Mouse (Mus musculus) kidney, embryonic 14.5 days (tissue): ENCODE measurements around the gene Sbno2. TPM values are rescaled to one million over a fixed set of nuclear protein-coding genes. Genes with fewer than 3 reads are reported as not detected.
A peak's percentile ranks its signal among the peaks of the same experiment; 100 is the strongest.

Experiments used
- ATAC-seq: fragments of 200-750 bp; cut with Nextera tagmentation; 2 replicates; pipeline ENCODE4 v1.8.0; 2017; ENCODE audit warnings: moderate number of reproducible peaks, mild to moderate bottlenecking, moderate TSS enrichment, moderate library complexity; ENCODE audit not compliant: low FRiP score, low TSS enrichment
- H3K27ac ChIP-seq: fragments of 300-500 bp; sonication (generic); 2 replicates; pipeline ENCODE4 v1.5.1; 2014; ENCODE audit warnings: low read depth, mild to moderate bottlenecking, low read length, moderate library complexity, mixed read lengths
- H3K27me3 ChIP-seq: fragments of 300-500 bp; sonication (generic); 2 replicates; pipeline ENCODE4 v1.6.1; 2014; ENCODE audit warnings: mild to moderate bottlenecking, low read length; ENCODE audit not compliant: control insufficient read depth, insufficient read depth
- H3K36me3 ChIP-seq: fragments of 300-500 bp; sonication (generic); 2 replicates; pipeline ENCODE4 v1.6.1; 2014; ENCODE audit warnings: low read length, mixed read lengths; ENCODE audit not compliant: control insufficient read depth, insufficient read depth
- H3K4me1 ChIP-seq: fragments of 300-500 bp; sonication (generic); 2 replicates; pipeline ENCODE4 v1.6.1; 2014; ENCODE audit warnings: low read length, mixed read lengths; ENCODE audit not compliant: control insufficient read depth, insufficient read depth
- H3K4me2 ChIP-seq: fragments of 300-500 bp; sonication (generic); replicated peaks from 2 replicates; pipeline ENCODE4 v1.6.1; 2014; ENCODE audit warnings: low read depth, mild to moderate bottlenecking, low read length
- H3K4me3 ChIP-seq: fragments of 300-500 bp; sonication (generic); 2 replicates; pipeline ENCODE4 v1.5.1; 2014; ENCODE audit warnings: mild to moderate bottlenecking, low read length
- H3K9ac ChIP-seq: fragments of 300-500 bp; sonication (generic); 2 replicates; pipeline ENCODE4 v1.6.1; 2014; ENCODE audit warnings: low read depth, mild to moderate bottlenecking, low read length, moderate library complexity
- H3K9me3 ChIP-seq: fragments of 300-500 bp; sonication (generic); 2 replicates; pipeline ENCODE4 v1.6.1; 2016; ENCODE audit warnings: low read length; ENCODE audit not compliant: control insufficient read depth
- WGBS: fragments of 180-500 bp; shearing (Covaris S2); extraction: QIAGEN DNeasy Blood & Tissue Kit; methylation state at CpG from one replicate; pipeline ENCODE4 v1.1.7; 2014; 5-methylcytosine and 5-hydroxymethylcytosine counted together
- polyA plus RNA-seq: library from polyadenylated mRNA; unstranded; fragments of >200 nt; fragmentation: Nextera tagmentation; extraction: Ambion mirVana; gene quantifications from 2 replicates; pipeline ENCODE4 v1.2.1, GENCODE M21; 2014

The Sbno2 gene
- polyA plus RNA-seq, 1 experiment from 2014 or later: 14.8 TPM

DNA sequence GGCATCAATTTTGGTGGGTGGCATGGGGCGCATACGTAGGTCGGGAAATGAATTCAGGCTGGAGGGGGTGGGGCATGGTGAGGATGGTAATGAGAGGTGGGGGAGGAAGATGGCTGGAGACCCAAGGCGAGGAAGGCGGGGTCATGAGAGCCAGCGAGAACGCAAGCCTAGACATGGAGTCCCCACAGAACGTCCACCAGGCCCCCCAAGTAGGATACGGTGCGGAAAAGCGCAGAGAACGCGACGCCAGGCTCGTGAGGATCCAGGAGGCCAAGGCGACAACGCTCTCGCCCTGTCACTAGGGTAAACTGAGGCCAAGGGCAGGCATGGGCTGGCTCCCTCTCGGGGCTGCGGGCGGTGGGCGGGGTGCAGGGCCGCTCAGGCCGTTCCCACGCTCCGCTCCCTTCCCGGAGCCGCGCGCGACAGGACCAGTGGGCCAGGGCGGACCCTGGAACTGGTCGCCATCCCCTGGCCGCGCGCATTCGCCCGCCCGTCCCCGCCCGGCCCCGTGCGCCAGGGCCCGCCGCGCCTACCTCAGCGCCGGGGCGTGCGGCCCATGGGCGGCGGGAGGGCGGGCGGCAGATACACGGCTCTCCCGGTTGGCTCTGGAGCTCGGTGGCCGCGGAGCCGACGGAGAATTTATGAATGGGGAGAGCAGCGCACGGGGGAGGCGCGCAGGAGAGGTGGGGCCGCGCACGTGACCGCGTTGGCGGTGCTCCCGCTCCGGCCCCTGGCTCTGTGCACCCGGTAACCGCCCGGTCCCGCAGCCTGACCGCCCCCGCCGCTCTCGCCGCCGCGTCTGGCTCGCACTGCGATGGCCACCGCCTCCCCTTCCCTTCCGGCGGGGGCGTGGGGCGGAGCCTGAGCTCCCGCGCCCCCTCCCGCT, 33.4 kb upstream of the Sbno2 start, which contains the start of gene Atp5d:
Gene Atp5d, plus strand, starts transcription at position 80 of the 886 bp plus-strand sequence.
- Histone ChIP-seq H3K27ac (peak within 1 kb of the TSS; percentile 83), H3K27me3 (peaks cover 23% of the 10 kb centered on the region), H3K4me1 (peaks cover 35% of the 10 kb centered on the region), H3K4me2 (peak within 1 kb of the TSS; percentile 99), H3K36me3 (peaks cover 12% of the 10 kb centered on the region), H3K4me3 (peak within 1 kb of the TSS; percentile 77), H3K9ac (peak within 1 kb of the TSS; percentile 86), H3K9me3 (no peaks in the 10 kb centered on the region)
- ATAC-seq: peak; percentile 6
- WGBS: under 1% methylated on average over 76 of the region's 94 CpGs

- ATAC-seq: no peak
- Histone ChIP-seq H3K4me2 (peak overlapping the region; percentile 99), H3K27ac (peak overlapping the region; percentile 83; the same call in 1 of the 2 replicates), H3K4me1 (peaks cover 34% of the 10 kb centered on the region), H3K36me3 (peaks cover 7% of the 10 kb centered on the region; the same call in 1 of the 2 replicates), H3K27me3 (peaks cover 23% of the 10 kb centered on the region), H3K9ac (peak overlapping the region; percentile 86), H3K9me3 (no peaks in the 10 kb centered on the region), H3K4me3 (peak overlapping the region; percentile 77)
- WGBS: 5% methylated on average over 25 of the region's 33 CpGs
Measured at GRCm38 (mm10) chr10:80137626-80138552, 32.5 kb upstream of the Sbno2 start.

DNA sequence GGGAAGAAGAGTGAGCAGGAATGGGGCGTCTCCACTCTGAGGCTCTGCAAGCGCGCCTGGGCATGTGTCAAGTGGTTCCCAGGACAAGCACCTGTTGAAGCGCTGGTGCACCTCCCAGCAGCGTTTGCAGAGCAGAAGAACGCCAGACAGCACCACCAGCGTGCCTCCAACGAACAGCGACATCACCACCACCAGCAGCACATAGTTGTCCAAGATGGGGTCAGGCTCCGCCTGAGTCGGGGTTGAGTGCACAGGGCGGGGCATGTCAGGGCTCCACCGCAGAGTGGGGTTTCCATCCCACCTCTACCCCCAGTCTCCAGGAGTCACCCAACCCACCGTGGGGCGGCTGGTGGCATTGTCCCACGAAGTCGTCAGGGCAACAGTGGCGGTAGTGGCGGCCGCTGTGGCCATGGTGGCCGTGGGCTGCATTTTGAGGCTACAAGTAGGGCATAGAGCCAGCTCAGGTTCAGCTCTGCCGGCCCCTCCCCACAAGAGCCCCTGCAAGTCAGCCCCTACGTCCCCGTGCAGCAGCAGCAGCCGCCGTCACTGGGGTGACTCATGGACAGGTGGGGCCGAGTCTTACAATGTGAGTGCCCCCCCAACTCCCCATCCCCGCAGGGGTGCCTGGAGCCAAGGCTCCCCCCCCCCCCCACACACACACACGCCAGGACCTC, 31.7 kb upstream of the Sbno2 start:
- H3K27me3 ChIP-seq: peaks cover 23% of the 10 kb centered on the region
- 7% methylated on average over 29 of the region's 29 CpGs for WGBS
- peaks cover 32% of the 10 kb centered on the region for H3K4me1 ChIP-seq
- peak overlapping the region; percentile 44; the same call in 1 of the 2 replicates for H3K9ac ChIP-seq
- no peak for ATAC-seq
- peaks cover 11% of the 10 kb centered on the region; the same call in 1 of the 2 replicates for H3K36me3 ChIP-seq
- no peaks in the 10 kb centered on the region for H3K9me3 ChIP-seq
- peak overlapping the region; percentile 99 for H3K4me2 ChIP-seq
- H3K27ac ChIP-seq: no peak overlapping the region
- H3K4me3 ChIP-seq: peak overlapping the region; percentile 77

DNA sequence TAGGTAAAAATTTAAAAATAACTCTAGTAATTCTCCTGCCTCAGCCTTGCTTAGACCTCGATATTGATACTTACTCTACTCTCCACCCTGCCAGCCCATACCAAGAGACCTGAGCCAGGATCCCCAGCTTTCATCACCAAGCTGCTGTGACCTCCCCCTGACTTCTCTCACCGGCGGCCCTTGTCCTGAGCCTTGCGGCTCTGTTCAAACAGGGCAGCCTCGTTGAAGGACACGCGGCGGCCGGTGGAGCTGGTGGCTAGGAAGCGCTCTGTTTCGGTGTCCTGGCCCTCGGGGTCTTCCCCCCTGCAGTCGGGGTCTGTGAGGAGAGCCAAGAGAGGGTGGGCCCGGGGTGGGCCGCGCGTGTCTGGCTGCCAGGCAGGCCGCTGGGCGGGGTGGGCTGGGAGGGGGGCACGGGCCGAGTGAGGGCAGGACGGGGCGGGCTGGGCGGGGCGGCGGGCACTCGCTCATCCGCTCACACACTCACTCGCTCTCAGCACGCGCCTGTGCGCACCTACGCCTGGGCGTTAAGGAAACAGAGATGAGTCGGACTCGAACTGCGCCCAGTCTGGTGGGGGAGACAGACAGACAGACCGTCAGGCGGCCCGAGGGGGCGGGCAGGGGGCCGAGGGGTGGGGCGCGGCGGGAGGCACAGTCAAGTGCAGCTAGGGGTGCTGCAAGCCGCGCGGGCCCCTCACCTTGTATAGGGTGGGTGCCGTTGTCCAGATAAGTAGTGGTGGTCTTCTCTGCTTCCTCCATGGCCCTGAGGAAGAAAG, 31.0 kb upstream of the Sbno2 start:
- no peak for ATAC-seq

DNA sequence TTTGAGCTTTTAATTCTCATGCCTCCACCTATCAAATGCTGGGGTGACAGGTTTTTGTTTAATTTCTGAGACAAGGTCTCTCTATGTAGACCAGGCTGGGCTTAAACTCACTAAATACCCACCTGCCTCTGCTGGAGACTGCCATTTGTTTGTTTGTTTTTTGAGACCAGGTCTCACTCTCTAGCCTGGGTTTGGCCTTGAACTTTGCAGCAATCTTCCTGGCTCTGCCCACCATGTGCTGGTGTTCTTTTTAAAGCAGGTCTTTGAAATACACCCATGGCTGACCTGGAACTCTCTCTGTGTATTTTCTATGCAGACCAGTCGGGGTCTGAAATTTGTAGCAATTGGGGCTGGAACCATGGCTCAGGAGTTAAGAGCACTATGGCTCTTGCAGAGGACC, 30.3 kb upstream of the Sbno2 start:
- no peak overlapping the region for H3K4me2 ChIP-seq
- no peak overlapping the region for H3K27ac ChIP-seq
- H3K9ac ChIP-seq: no peak overlapping the region
- H3K4me1 ChIP-seq: peaks cover 40% of the 10 kb centered on the region
- ATAC-seq: no peak
- H3K36me3 ChIP-seq: peaks cover 20% of the 10 kb centered on the region
- H3K9me3 ChIP-seq: no peaks in the 10 kb centered on the region
- no peak overlapping the region for H3K4me3 ChIP-seq
- H3K27me3 ChIP-seq: peaks cover 23% of the 10 kb centered on the region
- 90% methylated on average over 1 of the region's 1 CpGs for WGBS

More for the DNA sequence above, 31.0 kb upstream of the Sbno2 start:
- Histone ChIP-seq H3K27ac (no peak overlapping the region), H3K4me3 (peak overlapping the region; percentile 77), H3K4me2 (peak overlapping the region; percentile 99), H3K4me1 (peaks cover 37% of the 10 kb centered on the region), H3K36me3 (peaks cover 12% of the 10 kb centered on the region), H3K27me3 (peaks cover 23% of the 10 kb centered on the region), H3K9me3 (no peaks in the 10 kb centered on the region), H3K9ac (peak overlapping the region; percentile 44)
- 13% methylated on average over 33 of the region's 49 CpGs for WGBS

GRCm38 (mm10) chr10:80135161-80135560, 29.8 kb upstream of the Sbno2 start:
- Histone ChIP-seq H3K4me3 (no peak overlapping the region), H3K4me2 (no peak overlapping the region), H3K27me3 (peaks cover 23% of the 10 kb centered on the region), H3K27ac (no peak overlapping the region), H3K4me1 (peaks cover 45% of the 10 kb centered on the region), H3K9me3 (no peaks in the 10 kb centered on the region), H3K9ac (no peak overlapping the region), H3K36me3 (peaks cover 24% of the 10 kb centered on the region)
- 82% methylated on average over 10 of the region's 10 CpGs for WGBS
- ATAC-seq: no peak

GRCm38 (mm10) chr10:80134421-80134820, 29.1 kb upstream of the Sbno2 start:
- peaks cover 48% of the 10 kb centered on the region for H3K4me1 ChIP-seq
- no peak overlapping the region for H3K9ac ChIP-seq
- WGBS: 85% methylated on average over 9 of the region's 9 CpGs
- peaks cover 23% of the 10 kb centered on the region for H3K27me3 ChIP-seq
- ATAC-seq: no peak
- H3K36me3 ChIP-seq: peaks cover 32% of the 10 kb centered on the region
- no peak overlapping the region for H3K27ac ChIP-seq
- no peak overlapping the region for H3K4me2 ChIP-seq
- H3K4me3 ChIP-seq: no peak overlapping the region
- H3K9me3 ChIP-seq: no peaks in the 10 kb centered on the region
